Mouse (Mus musculus) ovary, postnatal 10 days (tissue): Measurements from ENCODE around the gene Fam149a.
"Not testable (repeated sequence)": the region's sequence is repeated elsewhere in the genome, so short reads cannot be mapped to it uniquely, and the experiment has no call there.

Source experiments
- DNase-seq: peaks from one replicate; pipeline ENCODE4 v3.0.0; 2022; ENCODE audit warnings: low spot score

The Fam149a gene

GRCm38 (mm10) chr8:45332685-45333409, 49.2 kb downstream of the Fam149a start, which contains the start of gene Cyp4v3:
Gene Cyp4v3 (minus strand): TSS chr8:45333216.
- DNase-seq: peak; percentile 45

- no peak for DNase-seq
Measured at GRCm38 (mm10) chr8:45330856-45331255, 51.2 kb downstream of the Fam149a start.

- DNase-seq: no peak
Measured at GRCm38 (mm10) chr8:45329206-45329980, 52.7 kb downstream of the Fam149a start.

- not testable (repeated sequence) for DNase-seq
Measured at GRCm38 (mm10) chr8:45327076-45327475, 55.0 kb downstream of the Fam149a start.

- DNase-seq: no peak
Measured at GRCm38 (mm10) chr8:45324151-45324550, 57.9 kb downstream of the Fam149a start.

- no peak for DNase-seq
Measured at GRCm38 (mm10) chr8:45321365-45321764, 60.7 kb downstream of the Fam149a start.

GRCm38 (mm10) chr8:45320930-45321329, 61.2 kb downstream of the Fam149a start:
- DNase-seq: no peak

- DNase-seq: no peak
Measured at GRCm38 (mm10) chr8:45310967-45311366, 71.1 kb downstream of the Fam149a start.

GRCm38 (mm10) chr8:45308366-45308765, 73.7 kb downstream of the Fam149a start, which contains the start of gene Gm45753:
Gene Gm45753 (minus strand): TSS chr8:45308466.
- no peak for DNase-seq

GRCm38 (mm10) chr8:45305479-45305878, 76.6 kb downstream of the Fam149a start:
- DNase-seq: no peak

GRCm38 (mm10) chr8:45304354-45304753, 77.7 kb downstream of the Fam149a start:
- no peak for DNase-seq

GRCm38 (mm10) chr8:45302390-45302789, 79.7 kb downstream of the Fam149a start:
- no peak for DNase-seq

- DNase-seq: no peak
Measured at GRCm38 (mm10) chr8:45295276-45295675, 86.8 kb downstream of the Fam149a start.

- DNase-seq: no peak
Measured at GRCm38 (mm10) chr8:45294687-45295086, 87.4 kb downstream of the Fam149a start, which contains the start of gene Klkb1. Gene Klkb1 (minus strand): TSS chr8:45294859.

GRCm38 (mm10) chr8:45291790-45292189, 90.3 kb downstream of the Fam149a start:
- no peak for DNase-seq
